Mouse (Mus musculus) thymus, adult 2 months (tissue): Measurements from ENCODE around the gene Dhtkd1.

Experiments used
- CTCF ChIP-seq: fragments of 200-500 bp; IDR thresholded peaks from 2 replicates; pipeline ENCODE4 v1.5.1; 2012; ENCODE audit warnings: mild to moderate bottlenecking, control low read depth, low read length, moderate library complexity, borderline replicate concordance; ENCODE audit not compliant: control insufficient read depth, poor library complexity, insufficient read depth; ENCODE audit errors: extremely low read depth
- POLR2A ChIP-seq: fragments of 200-500 bp; IDR thresholded peaks from 2 replicates; pipeline ENCODE4 v1.6.1; 2012; ENCODE audit warnings: mild to moderate bottlenecking, low read length, control low read depth, moderate library complexity; ENCODE audit not compliant: control insufficient read depth, poor library complexity, insufficient read depth; ENCODE audit errors: extremely low read depth

- TF ChIP-seq POLR2A = no peak
- no peak for TF ChIP-seq CTCF
These were observed 48.3 kb downstream of the Dhtkd1 start for GRCm38 (mm10) chr2:5894296-5894695.
